Mouse (Mus musculus): ENCODE measurements around the gene Celf5. TPM values are rescaled to one million over a fixed set of nuclear protein-coding genes. Genes with fewer than 3 reads are reported as not detected.

Celf5 gene
- polyA plus RNA-seq, 1 experiment: 57.3 TPM

- no peak overlapping the region for H3K4me3 ChIP-seq (replicated peaks; ENCODE audit: insufficient read depth, low read depth, low read length)
- H3K27me3 ChIP-seq (ENCODE audit: control insufficient read depth, insufficient read depth, low read length): no peaks in the 10 kb centered on the region
- peaks cover 4% of the 10 kb centered on the region for H3K4me1 ChIP-seq (ENCODE audit: control insufficient read depth, insufficient read depth, low read length)
- TF ChIP-seq POLR2A (IDR thresholded peaks at IDR 0.05; ENCODE audit: borderline replicate concordance, insufficient read depth, low read length) (no peak), CTCF (IDR thresholded peaks at IDR 0.05; ENCODE audit: borderline replicate concordance, insufficient read depth, low read depth, low read length) (no peak)
- H3K27ac ChIP-seq (ENCODE audit: insufficient read depth, low read length): no peak overlapping the region
- no peak for DNase-seq
- WGBS: 31% methylated on average over 11 of the region's 11 CpGs
These were observed 21.6 kb downstream of the Celf5 start for GRCm38 (mm10) chr10:81460951-81461350.

- WGBS: 23% methylated on average over 20 of the region's 20 CpGs
- Histone ChIP-seq H3K27me3 (ENCODE audit: control insufficient read depth, insufficient read depth, low read length) (no peaks in the 10 kb centered on the region), H3K27ac (ENCODE audit: insufficient read depth, low read length) (no peak overlapping the region), H3K4me3 (replicated peaks; ENCODE audit: insufficient read depth, low read depth, low read length) (no peak overlapping the region), H3K4me1 (ENCODE audit: control insufficient read depth, insufficient read depth, low read length) (peaks cover 4% of the 10 kb centered on the region)
- TF ChIP-seq CTCF (IDR thresholded peaks at IDR 0.05; ENCODE audit: borderline replicate concordance, insufficient read depth, low read depth, low read length): no peak
- TF ChIP-seq POLR2A (IDR thresholded peaks at IDR 0.05; ENCODE audit: borderline replicate concordance, insufficient read depth, low read length): no peak
- DNase-seq: peak in 1 of 2 experiments; percentile 20
These were observed 22.0 kb downstream of the Celf5 start for GRCm38 (mm10) chr10:81460471-81460870.

- 74% methylated on average over 21 of the region's 21 CpGs for WGBS
- Histone ChIP-seq H3K27me3 (ENCODE audit: control insufficient read depth, insufficient read depth, low read length) (no peaks in the 10 kb centered on the region), H3K4me3 (replicated peaks; ENCODE audit: insufficient read depth, low read depth, low read length) (no peak overlapping the region), H3K27ac (ENCODE audit: insufficient read depth, low read length) (no peak overlapping the region), H3K4me1 (ENCODE audit: control insufficient read depth, insufficient read depth, low read length) (peaks cover 4% of the 10 kb centered on the region)
- no peak for TF ChIP-seq POLR2A (IDR thresholded peaks at IDR 0.05; ENCODE audit: borderline replicate concordance, insufficient read depth, low read length)
- DNase-seq: no peak
These were observed 23.1 kb downstream of the Celf5 start for GRCm38 (mm10) chr10:81459399-81459798.

- Histone ChIP-seq H3K27me3 (ENCODE audit: control insufficient read depth, insufficient read depth, low read length) (no peaks in the 10 kb centered on the region), H3K27ac (ENCODE audit: insufficient read depth, low read length) (no peak overlapping the region), H3K4me3 (replicated peaks; ENCODE audit: insufficient read depth, low read depth, low read length) (no peak overlapping the region), H3K4me1 (ENCODE audit: control insufficient read depth, insufficient read depth, low read length) (peaks cover 4% of the 10 kb centered on the region)
- DNase-seq: no peak
- 24% methylated on average over 6 of the region's 6 CpGs for WGBS
- TF ChIP-seq POLR2A (IDR thresholded peaks at IDR 0.05; ENCODE audit: borderline replicate concordance, insufficient read depth, low read length): no peak
- no peak for TF ChIP-seq CTCF (IDR thresholded peaks at IDR 0.05; ENCODE audit: borderline replicate concordance, insufficient read depth, low read depth, low read length)
These were observed 24.2 kb downstream of the Celf5 start for GRCm38 (mm10) chr10:81458267-81458666.

GRCm38 (mm10) chr10:81457624-81458023 lies 24.9 kb downstream of the Celf5 start:
- Histone ChIP-seq H3K4me1 (ENCODE audit: control insufficient read depth, insufficient read depth, low read length) (peaks cover 4% of the 10 kb centered on the region), H3K27ac (ENCODE audit: insufficient read depth, low read length) (no peak overlapping the region), H3K27me3 (ENCODE audit: control insufficient read depth, insufficient read depth, low read length) (no peaks in the 10 kb centered on the region; the same call in 1 of the 2 replicates), H3K4me3 (replicated peaks; ENCODE audit: insufficient read depth, low read depth, low read length) (no peak overlapping the region)
- no peak for DNase-seq
- no peak for TF ChIP-seq POLR2A (IDR thresholded peaks at IDR 0.05; ENCODE audit: borderline replicate concordance, insufficient read depth, low read length)
- no peak for TF ChIP-seq CTCF (IDR thresholded peaks at IDR 0.05; ENCODE audit: borderline replicate concordance, insufficient read depth, low read depth, low read length)
- 84% methylated on average over 8 of the region's 8 CpGs for WGBS

- Histone ChIP-seq H3K4me3 (replicated peaks; ENCODE audit: insufficient read depth, low read depth, low read length) (no peak overlapping the region), H3K27ac (ENCODE audit: insufficient read depth, low read length) (no peak overlapping the region), H3K4me1 (ENCODE audit: control insufficient read depth, insufficient read depth, low read length) (peaks cover 4% of the 10 kb centered on the region), H3K27me3 (ENCODE audit: control insufficient read depth, insufficient read depth, low read length) (no peaks in the 10 kb centered on the region; the same call in 1 of the 2 replicates)
- WGBS: 47% methylated on average over 12 of the region's 12 CpGs
- TF ChIP-seq CTCF (IDR thresholded peaks at IDR 0.05; ENCODE audit: borderline replicate concordance, insufficient read depth, low read depth, low read length) (no peak), POLR2A (IDR thresholded peaks at IDR 0.05; ENCODE audit: borderline replicate concordance, insufficient read depth, low read length) (no peak)
- DNase-seq: no peak
These were observed 25.4 kb downstream of the Celf5 start for GRCm38 (mm10) chr10:81456983-81457563.

GRCm38 (mm10) chr10:81455181-81455895 lies 27.2 kb downstream of the Celf5 start, which contains the start of gene Nfic:
Gene Nfic (minus strand): TSS chr10:81455635.
- H3K27ac ChIP-seq (ENCODE audit: insufficient read depth, low read length): no peak within 1 kb of the TSS
- TF ChIP-seq CTCF (IDR thresholded peaks at IDR 0.05; ENCODE audit: borderline replicate concordance, insufficient read depth, low read depth, low read length) (no peak), POLR2A (IDR thresholded peaks at IDR 0.05; ENCODE audit: borderline replicate concordance, insufficient read depth, low read length) (no peak)
- peaks cover 4% of the 10 kb centered on the region for H3K4me1 ChIP-seq (ENCODE audit: control insufficient read depth, insufficient read depth, low read length)
- H3K4me3 ChIP-seq (replicated peaks; ENCODE audit: insufficient read depth, low read depth, low read length): no peak within 1 kb of the TSS
- DNase-seq: no peak
- H3K27me3 ChIP-seq (ENCODE audit: control insufficient read depth, insufficient read depth, low read length): no peaks in the 10 kb centered on the region; the same call in 1 of the 2 replicates
- WGBS: 63% methylated on average over 28 of the region's 28 CpGs

- H3K27ac ChIP-seq (ENCODE audit: insufficient read depth, low read length): no peak overlapping the region
- WGBS: 78% methylated on average over 2 of the region's 2 CpGs
- TF ChIP-seq CTCF (IDR thresholded peaks at IDR 0.05; ENCODE audit: borderline replicate concordance, insufficient read depth, low read depth, low read length) (no peak), POLR2A (IDR thresholded peaks at IDR 0.05; ENCODE audit: borderline replicate concordance, insufficient read depth, low read length) (no peak)
- no peak overlapping the region for H3K4me3 ChIP-seq (replicated peaks; ENCODE audit: insufficient read depth, low read depth, low read length)
- H3K4me1 ChIP-seq (ENCODE audit: control insufficient read depth, insufficient read depth, low read length): peaks cover 4% of the 10 kb centered on the region
- no peaks in the 10 kb centered on the region; the same call in 1 of the 2 replicates for H3K27me3 ChIP-seq (ENCODE audit: control insufficient read depth, insufficient read depth, low read length)
- no peak for DNase-seq
These were observed 28.4 kb downstream of the Celf5 start for GRCm38 (mm10) chr10:81454106-81454505.

All from cerebellum, adult 2 months (tissue).